Mouse (Mus musculus) ovary, adult 18-20 months (tissue): ENCODE measurements around the gene Gpd1.

Source experiments
- DNase-seq: peaks from one replicate; pipeline ENCODE4 v3.0.0; 2022; ENCODE audit warnings: low spot score, mixed read lengths

Gene Gpd1

DNA sequence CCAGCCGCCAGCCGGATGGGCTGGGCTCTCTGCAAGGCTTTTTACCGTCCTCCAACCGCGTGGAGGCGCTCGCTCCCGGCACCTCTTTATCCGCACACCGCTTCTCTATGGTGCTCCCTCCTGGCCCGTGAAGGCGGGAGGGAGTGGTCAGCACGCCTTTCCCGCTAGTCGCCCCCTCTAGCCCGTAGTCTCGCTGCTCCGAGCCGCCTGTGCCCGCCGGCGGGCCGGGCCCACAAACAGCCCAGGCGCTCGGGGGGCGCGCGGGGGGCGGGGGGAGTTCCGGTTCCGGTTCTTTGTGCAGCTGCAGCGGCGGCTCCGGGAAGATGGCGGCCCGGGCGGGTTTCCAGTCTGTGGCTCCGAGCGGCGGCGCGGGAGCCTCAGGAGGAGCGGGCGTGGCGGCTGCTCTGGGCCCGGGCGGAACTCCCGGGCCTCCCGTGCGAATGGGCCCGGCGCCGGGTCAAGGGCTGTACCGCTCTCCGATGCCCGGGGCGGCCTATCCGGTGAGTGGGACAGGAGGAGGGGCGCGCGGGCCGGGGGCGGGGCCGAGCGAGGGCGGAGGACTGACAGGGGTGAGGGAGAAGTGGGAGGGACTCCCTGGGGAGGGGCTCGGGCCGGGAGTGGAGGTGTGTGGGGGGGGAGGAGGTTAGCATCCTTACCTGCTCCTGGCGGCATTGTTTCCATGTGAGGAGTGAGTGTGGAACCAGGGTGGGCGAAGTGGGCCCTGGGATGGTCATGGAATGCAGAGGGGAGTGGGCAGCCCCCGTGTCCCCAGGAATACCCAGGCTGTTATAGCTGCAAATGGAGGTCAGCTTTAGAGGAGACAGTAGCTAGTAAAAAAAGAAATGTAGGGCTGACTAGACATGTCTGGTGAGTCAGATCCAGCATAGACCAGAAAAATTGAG is 15.1 kb upstream of the Gpd1 start, which contains the start of gene Smarcd1:
Gene Smarcd1, plus strand, starts transcription at position 131 of the 902 bp plus-strand sequence.
- peak; percentile 90 for DNase-seq

DNA sequence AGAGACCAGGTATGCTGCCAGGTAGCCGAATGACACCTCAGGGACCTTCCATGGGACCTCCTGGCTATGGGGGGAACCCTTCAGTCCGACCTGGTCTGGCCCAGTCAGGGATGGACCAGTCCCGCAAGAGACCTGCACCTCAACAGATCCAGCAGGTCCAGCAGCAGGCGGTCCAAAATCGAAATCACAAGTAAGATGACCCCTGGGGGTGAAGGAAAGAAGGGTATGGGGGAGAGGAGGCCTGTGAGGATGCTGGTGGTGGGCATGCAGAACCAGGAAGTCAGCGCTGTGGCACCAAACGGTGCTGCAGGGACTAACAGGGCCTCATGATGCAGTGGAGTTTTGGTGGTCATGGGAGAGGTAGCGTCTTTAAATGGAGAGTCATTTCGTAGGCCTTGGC is 14.2 kb upstream of the Gpd1 start:
- no peak for DNase-seq

DNA sequence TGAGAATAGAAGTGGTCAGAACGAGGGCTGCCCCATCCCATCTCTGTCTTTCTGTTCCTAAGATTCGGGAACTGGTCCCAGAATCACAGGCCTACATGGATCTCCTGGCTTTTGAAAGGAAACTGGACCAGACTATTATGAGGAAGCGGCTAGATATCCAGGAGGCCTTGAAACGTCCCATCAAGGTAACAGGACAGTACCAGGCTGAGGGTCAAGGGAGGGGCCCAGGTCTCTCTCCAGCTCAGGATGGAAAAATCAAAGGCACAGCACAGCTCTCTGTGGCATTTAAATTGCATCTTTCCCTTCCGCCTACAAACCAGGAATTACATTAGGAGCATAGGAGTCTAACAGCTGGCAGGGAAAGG is 13.7 kb upstream of the Gpd1 start:
- DNase-seq, result no peak

DNA sequence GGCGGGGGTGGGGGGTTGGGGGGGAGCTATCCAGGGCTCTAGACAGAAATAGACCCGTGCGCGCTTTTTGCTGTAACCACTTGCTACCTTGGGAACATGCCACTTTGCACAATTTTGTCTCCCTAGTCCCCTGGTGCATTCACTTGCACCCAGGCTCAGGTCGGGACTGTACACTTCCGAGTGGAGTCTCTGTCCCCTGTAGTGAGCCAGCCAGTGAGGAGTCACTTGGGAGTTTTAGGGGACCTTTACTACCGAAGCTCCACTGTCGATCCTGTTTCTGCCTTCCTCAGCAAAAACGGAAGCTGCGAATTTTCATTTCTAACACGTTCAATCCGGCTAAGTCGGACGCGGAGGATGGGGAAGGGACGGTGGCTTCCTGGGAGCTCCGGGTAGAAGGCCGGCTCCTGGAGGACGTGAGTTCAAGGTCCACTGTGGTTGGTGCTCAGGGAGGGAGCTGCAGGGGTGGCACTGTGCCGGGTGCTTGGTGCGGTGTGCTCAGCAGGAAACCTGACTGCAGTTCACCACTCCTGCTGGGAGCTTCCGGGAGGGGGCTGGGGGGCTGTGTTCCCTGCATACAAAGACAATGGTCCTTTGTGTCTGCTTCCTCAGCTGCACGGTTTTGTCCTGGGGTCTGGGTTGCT is 13.2 kb upstream of the Gpd1 start:
- DNase-seq, result no peak

- no peak for DNase-seq
These were observed 12.4 kb upstream of the Gpd1 start for GRCm38 (mm10) chr15:99704881-99705280.

DNA sequence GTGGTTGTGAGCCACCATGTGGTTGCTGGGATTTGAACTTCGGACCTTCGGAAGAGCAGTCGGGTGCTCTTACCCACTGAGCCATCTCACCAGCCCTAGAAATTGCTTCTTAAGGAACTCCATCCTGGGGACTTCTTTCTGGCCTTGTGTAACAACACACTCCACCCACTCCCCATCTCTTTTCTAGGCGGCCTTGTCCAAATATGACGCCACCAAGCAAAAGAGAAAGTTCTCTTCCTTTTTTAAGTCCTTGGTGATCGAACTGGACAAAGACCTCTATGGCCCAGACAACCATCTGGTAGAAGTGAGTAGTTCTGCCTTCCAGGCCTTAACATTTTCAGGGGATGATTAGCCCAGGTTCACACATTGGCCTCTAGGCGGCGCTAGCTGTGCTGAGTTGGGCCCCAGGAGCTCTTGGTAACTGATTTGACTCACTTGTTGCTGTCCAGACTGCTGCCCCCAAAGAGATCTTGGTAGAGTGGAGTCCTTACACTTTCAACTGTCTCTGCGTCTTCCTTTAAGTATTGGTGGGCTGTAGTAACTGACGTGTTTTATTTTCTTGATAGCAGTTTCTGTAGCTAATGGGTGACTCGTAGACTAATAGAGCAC is 11.8 kb upstream of the Gpd1 start, which contains the start of gene Gm17349:
Gene Gm17349, minus strand, starts transcription at position 51 of the 609 bp plus-strand sequence.
- DNase-seq, result no peak

DNA sequence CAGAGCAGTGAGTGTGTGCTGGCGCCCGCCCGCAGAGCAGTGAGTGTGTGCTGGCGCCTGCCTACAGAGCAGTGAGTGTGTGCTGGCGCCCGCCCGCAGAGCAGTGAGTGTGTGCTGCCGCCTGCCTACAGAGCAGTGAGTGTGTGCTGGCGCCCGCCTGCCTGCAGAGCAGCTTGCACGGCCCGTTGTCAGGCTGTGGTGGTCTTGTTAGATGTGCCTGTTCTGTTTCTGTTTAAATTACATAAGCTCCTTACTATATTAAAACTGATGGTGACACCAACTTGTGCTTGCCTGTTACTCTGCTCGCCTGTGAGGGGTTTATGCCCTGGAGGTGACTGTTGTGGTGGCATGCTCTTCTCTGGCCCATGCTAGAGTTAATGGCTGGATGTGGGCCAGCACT is 9.1 kb upstream of the Gpd1 start:
- DNase-seq, result no peak

DNA sequence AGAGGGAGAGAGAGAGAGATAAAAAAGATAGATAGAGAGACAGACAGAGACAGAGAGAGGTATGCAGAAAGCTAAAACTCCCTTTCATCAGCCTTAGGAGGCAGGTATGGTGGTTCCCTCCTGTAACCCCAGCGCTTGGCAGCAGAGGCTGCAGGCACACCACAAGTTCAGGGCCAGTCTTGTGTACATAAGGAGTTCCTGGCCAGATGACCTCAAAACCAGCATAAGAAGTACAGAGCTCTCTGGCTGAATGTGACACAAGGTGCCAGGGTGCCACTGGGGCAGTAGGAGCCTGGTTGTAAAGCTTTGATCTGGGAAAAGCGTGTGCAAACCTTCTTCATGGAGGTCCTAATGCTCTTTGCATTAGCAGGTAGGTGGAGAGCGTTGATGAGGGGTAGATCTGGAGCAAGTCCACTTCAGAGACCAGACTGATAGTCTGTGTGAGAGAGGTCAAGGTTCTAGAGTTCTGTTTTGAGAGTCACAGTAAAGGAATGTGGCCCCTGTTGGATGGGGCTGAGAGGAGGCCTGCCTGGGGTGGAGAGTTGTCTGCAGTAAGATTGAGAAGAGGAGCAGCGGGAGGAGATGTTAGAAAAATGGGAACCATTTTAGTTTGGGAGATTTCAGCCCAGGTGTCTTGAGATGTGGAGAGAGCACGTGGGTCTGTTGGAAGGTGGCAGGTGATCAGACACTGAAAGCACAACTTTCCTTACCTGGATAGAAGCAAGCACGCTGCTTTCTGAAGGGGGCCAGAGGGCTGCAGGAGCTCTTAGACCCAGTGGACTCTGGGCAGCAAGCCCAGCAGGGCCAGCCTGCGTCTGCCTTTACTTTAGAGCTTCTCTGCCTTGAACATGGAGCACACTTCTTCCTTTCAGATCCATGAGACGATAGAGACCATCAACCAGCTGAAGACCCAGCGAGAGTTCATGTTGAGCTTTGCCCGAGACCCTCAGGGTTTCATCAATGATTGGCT is 6.8 kb upstream of the Gpd1 start:
- DNase-seq, result no peak

DNA sequence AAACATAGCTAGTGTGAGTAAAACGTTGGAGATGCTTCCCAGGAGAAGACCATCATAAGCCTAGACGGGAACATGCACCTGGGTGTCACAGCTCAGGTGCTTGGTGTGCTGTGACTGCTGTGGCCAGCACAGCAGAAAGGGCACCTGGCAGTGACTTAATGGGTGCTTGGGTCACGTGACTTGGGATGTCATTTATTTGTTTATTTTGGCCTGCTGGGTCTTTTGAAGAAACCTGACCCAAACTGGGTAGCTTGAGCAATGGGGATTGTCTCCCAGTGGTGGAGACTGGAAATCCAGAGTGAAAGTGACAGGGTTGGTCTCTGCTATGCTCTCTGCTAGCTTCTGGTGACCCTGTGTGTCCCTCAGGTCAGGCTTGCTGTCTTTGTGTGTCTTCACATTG is 5.8 kb upstream of the Gpd1 start:
- no peak for DNase-seq

GRCm38 (mm10) chr15:99712666-99713559 is 4.4 kb upstream of the Gpd1 start:
- DNase-seq, result no peak

DNA sequence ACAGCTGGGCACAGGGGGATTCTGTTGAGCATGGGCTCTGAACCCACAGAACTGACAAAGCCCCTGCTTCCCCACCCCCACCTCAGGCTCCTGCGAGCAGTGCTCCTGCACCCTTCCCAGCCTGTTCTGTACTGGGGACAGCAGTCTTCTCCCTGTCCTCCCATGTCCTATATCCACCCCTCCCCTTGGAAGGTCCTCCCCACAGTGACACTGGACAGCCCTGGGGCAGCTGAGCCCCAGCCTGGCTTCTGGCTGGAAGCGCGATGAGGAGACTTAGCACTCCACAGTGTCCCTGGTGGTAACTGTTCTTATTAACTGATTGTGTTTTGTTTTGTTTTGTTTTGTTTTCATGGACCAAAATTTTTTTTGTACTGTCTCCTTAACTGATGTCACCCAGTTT is 3.7 kb upstream of the Gpd1 start:
- no peak for DNase-seq

DNA sequence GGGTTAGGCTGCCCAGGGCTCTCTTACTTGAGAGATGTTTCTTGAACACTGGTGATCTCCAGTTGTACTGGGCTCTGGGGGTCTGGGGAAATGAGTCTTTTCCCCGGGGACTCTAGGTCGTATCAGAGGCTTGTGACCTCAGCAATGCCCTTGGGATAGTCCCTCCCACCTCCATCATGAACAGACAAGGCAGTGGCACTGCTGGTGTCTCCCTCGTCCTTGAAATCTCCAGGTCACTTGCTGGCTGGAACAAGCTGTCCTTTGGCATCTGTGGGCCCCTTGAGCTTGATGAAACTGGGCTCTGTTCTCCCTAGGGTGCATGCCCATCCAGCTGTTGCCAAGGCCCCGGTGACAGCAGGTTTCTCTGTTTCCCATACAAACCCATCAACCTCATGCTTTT is 3.1 kb upstream of the Gpd1 start:
- peak; percentile 54 for DNase-seq

GRCm38 (mm10) chr15:99714858-99715257 is 2.5 kb upstream of the Gpd1 start:
- peak; percentile 42 for DNase-seq

DNA sequence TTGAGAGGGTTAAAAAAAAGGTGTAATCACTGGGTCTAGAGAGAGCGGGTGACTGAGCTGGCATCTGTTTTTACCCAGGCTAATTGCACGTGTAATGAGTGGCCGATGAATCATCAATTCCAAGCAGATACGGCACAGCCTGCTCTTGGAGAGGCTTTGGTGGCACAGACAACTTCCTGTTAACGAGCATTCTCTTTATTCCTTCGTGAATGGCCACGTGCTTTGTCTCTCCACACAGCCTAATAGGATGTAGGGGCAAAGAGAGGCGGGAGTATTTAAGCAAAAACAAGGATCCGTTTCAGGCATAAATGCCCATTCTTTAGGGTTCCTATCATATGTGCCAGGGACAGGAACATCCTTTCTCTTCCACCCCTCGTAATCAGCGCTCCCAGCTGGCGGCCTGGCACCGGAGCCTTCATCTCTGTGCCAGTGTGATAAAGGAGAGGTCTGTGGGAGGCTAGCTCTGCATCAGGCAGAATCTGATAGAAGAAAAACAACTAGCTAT is 1.9 kb upstream of the Gpd1 start:
- DNase-seq, result no peak

DNA sequence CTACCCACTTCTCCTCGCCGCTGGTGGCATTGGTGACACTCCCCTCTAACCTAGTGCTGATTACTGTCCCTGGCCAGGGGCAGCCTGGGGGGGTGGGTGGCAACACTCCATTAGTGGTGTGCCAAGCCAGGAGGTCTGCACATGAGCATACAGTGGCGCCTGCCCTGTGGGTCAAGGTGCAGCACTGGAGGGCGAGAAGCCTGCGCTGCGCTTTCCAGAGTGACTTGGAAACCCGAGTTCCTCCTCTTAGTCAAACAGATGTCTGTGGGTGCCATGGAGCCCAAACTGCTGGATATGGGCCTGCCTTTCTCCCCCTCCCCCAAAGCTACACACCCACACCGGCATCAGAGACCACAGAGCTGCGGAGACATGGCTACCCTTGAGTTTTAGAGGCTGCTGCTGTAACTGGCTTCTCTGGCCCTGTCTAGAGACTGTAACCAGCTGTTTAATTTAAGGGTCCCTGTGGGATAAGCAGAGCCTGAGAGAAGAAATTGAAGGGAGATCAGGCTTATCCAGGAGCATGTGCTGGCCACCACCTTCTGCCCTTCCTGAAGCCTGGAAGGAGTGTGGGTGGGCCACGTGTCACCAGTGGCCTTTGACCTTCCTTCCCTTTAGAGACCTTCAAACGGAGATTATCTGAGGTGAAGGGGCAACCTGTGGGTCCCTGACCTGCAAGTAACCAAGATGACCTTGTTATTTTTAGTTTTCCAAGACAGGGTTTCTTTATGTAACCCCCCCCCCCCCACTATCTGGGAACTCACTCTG is 1.2 kb upstream of the Gpd1 start:
- DNase-seq, result no peak

- no peak for DNase-seq
These were observed 501 bp upstream of the Gpd1 start for GRCm38 (mm10) chr15:99716814-99717213.

DNA sequence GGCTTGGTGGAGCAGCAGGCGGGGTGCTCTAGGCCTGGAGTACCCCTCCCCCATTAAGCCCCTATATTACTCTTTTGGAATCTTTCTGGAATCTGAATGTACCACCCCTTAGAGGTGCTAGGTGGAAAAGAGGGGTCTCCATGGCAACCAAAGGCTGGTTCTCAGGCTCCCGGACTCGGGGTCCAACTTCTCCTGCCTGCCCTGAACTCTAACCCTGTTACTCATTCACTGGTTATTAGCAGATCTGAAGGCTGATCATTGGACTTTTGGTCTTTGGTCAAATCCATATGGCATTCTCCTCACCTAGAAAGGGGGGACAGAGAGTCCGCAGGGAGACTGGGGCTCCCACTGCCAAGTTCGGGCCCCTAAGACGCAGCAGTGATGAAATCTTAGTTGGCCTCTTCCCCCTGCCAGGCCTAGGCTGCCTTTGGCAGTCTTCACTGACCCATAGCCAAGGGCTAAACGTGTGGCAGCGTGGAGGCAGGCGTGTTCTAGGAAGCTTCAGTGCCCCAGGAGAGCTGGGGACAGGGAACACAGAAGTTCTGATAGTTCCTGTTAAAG is 1.2 kb downstream of the Gpd1 start:
- DNase-seq, result no peak

DNA sequence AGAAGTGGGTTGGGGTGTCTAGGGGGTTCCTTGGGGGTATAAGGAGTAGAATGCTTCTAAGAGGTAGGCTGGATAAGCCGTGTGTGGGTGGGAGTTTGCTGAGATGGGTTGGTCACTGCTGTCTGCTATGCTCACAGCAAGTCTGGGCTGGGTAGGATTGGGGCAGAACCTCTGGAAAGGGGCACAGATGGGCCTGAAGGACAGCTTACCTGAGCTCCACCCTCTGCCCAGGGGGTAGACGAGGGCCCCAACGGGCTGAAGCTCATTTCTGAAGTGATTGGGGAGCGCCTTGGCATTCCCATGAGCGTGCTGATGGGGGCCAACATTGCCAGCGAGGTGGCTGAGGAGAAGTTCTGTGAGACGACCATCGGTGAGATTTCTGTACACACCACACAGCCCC is 2.5 kb downstream of the Gpd1 start:
- DNase-seq, result no peak

DNA sequence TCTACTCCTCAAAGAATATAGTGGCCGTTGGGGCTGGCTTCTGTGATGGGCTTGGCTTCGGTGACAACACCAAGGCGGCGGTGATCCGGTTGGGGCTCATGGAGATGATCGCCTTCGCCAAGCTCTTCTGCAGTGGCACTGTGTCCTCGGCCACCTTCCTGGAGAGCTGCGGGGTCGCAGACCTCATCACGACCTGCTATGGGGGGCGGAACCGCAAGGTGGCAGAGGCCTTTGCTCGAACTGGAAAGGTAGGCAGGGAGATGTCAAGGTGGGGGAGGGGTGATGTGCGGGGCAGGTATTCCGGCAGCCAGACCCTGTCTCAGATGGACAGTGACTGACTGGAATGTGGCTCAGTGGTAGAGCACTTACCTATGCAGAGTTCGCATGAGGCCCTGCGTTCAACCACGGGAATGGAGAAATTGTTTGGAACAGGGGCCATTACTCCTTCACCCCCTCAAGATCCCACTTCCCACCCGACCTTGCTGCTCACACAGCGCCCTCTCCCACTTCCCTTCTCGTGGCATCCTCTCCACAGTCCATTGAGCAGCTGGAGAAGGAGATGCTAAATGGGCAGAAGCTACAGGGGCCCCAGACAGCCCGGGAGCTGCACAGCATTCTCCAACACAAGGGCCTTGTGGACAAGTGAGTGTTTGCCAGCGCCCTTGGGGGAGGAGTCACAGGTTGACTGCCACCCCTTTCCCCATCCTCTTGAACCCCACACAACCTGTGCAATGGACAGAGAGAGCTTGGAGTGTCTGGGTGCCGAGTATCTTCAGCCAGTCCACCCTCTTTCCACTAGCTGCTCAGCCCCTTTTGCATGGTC is 4.8 kb downstream of the Gpd1 start:
- no peak for DNase-seq
